Mouse (Mus musculus) liver, embryonic 14.5 days (tissue): Measurements from ENCODE around the gene Csta1.

ENCODE experiments used
- CTCF ChIP-seq: IDR thresholded peaks from 2 replicates; pipeline ENCODE4 v1.5.1; 2016; ENCODE audit warnings: antibody characterized with exemption, low read depth, control low read depth
- EP300 ChIP-seq: IDR thresholded peaks from 2 replicates; pipeline ENCODE4 v1.6.1; 2016; ENCODE audit warnings: antibody characterized with exemption, low read depth

- TF ChIP-seq CTCF = no peak
- TF ChIP-seq EP300 = no peak
Observed at GRCm38 (mm10) chr16:36131141-36131540, at the start of gene Csta1.
